Mouse (Mus musculus) kidney, embryonic 15.5 days (tissue): ENCODE results near the gene Ube2h. TPM values are rescaled to one million over a fixed set of nuclear protein-coding genes. Genes with fewer than 3 reads are reported as not detected.
A peak's percentile ranks its signal among the peaks of the same experiment; 100 is the strongest.

Experiments used
- ATAC-seq: fragments of 200-750 bp; cut with Nextera tagmentation; replicated peaks from 2 replicates; pipeline ENCODE4 v1.8.0; 2017; ENCODE audit warnings: moderate TSS enrichment; ENCODE audit not compliant: low FRiP score
- H3K27ac ChIP-seq: fragments of 300-500 bp; sonication (generic); 2 replicates; pipeline ENCODE4 v1.5.1; 2015; ENCODE audit warnings: mild to moderate bottlenecking, inconsistent platforms
- H3K27me3 ChIP-seq: fragments of 300-500 bp; sonication (generic); 2 replicates; pipeline ENCODE4 v1.6.1; 2015; ENCODE audit warnings: inconsistent platforms
- H3K36me3 ChIP-seq: fragments of 300-500 bp; sonication (generic); 2 replicates; pipeline ENCODE4 v1.6.1; 2015; ENCODE audit warnings: inconsistent platforms
- H3K4me1 ChIP-seq: fragments of 300-500 bp; sonication (generic); 2 replicates; pipeline ENCODE4 v1.6.1; 2015; ENCODE audit warnings: inconsistent platforms
- H3K4me2 ChIP-seq: fragments of 300-500 bp; sonication (generic); 2 replicates; pipeline ENCODE4 v1.6.1; 2015; ENCODE audit warnings: moderate library complexity, mild to moderate bottlenecking, inconsistent platforms
- H3K4me3 ChIP-seq: fragments of 300-500 bp; sonication (generic); replicated peaks from 2 replicates; pipeline ENCODE4 v1.5.1; 2015; ENCODE audit warnings: mild to moderate bottlenecking, inconsistent platforms
- H3K9ac ChIP-seq: fragments of 300-500 bp; sonication (generic); 2 replicates; pipeline ENCODE4 v1.6.1; 2015; ENCODE audit warnings: mild to moderate bottlenecking, inconsistent platforms
- H3K9me3 ChIP-seq: fragments of 300-500 bp; sonication (generic); replicated peaks from 2 replicates; pipeline ENCODE4 v1.6.1; 2016; ENCODE audit warnings: inconsistent platforms
- WGBS: fragments of 180-500 bp; shearing (Covaris S2); methylation state at CpG from one replicate; pipeline ENCODE4 v1.1.7; 2015; ENCODE audit warnings: mixed read lengths; 5-methylcytosine and 5-hydroxymethylcytosine counted together
- polyA plus RNA-seq: library from polyadenylated mRNA; unstranded; fragments of >200 nt; fragmentation: Nextera tagmentation; extraction: Ambion mirVana; gene quantifications from 2 replicates; pipeline ENCODE4 v1.2.1, GENCODE M21; 2015

The Ube2h gene
- polyA plus RNA-seq, 1 experiment from 2014 or later, result 50.6 TPM

DNA sequence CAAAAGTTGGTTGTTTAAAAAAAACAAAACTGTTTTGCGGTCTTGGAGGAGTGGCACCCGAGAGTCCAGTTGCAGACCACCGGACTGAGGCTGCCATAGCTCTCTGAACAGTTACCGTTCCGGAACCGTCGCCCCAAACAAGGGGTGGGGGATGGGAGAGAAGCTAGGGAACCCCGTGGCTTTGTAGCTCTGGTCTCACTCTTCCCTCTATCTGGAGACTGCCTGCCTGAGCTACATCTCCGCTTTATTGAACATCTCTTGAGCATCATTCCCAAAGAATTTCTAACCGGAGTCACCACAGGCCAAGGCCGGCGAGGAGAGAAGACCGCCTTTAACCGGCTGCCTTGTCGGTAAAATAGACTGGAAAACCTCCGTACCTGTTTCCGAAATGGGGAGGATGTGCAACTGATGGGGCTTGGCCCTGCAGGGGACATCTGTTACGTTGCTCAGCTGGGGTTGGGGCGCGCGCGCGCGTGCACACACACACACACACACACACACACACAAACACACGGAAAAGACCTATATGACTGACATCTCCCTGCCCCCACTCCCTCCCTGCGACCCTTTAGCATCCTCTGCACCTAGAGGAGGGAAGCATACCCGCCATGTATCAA is 126.2 kb downstream of the Ube2h start:
- Histone ChIP-seq H3K9me3 (0 out of 2 replicates have a peak, but pooled peaks cover 3% of the 10 kb centered on the region), H3K27me3 (peaks cover 89% of the 10 kb centered on the region), H3K9ac (no peak overlapping the region), H3K27ac (no peak overlapping the region), H3K4me2 (peak overlapping the region; percentile 40), H3K36me3 (no peaks in the 10 kb centered on the region), H3K4me1 (peaks cover 58% of the 10 kb centered on the region), H3K4me3 (0 out of 2 replicates have a peak overlapping the region, but pooled peaks have one; percentile 5)
- 2% methylated on average over 27 of the region's 27 CpGs for WGBS
- no peak for ATAC-seq

DNA sequence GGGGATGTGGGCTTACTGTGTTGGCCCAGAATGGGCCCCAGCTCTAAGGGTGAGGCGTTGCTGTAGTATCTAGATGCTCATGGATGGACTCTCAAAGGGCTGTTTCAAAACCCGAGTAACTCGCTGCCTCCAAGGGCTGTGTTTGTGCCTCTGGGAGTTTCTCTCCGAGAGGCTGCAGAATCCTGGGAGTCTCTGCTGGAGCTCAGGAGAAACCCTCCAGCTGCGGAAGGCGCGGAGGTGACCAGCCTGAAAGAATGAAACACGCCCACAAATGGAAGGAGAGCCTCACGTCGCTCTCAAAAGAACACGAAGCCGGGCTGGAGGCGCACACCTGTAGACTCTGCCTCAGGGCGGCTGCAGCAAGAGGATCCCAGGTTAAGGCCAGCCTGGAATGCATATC is 127.0 kb downstream of the Ube2h start:
- H3K27ac ChIP-seq, result no peak overlapping the region
- no peak overlapping the region for H3K4me2 ChIP-seq
- H3K4me1 ChIP-seq, result peaks cover 66% of the 10 kb centered on the region
- no peak overlapping the region for H3K9ac ChIP-seq
- 2% methylated on average over 14 of the region's 14 CpGs for WGBS
- H3K4me3 ChIP-seq, result 0 out of 2 replicates have a peak overlapping the region, but pooled peaks have one; percentile 2
- H3K27me3 ChIP-seq, result peaks cover 97% of the 10 kb centered on the region
- ATAC-seq, result no peak
- H3K36me3 ChIP-seq, result no peaks in the 10 kb centered on the region
- 0 out of 2 replicates have a peak, but pooled peaks cover 3% of the 10 kb centered on the region for H3K9me3 ChIP-seq

GRCm38 (mm10) chr6:30176496-30176895 is 127.8 kb downstream of the Ube2h start:
- H3K27ac ChIP-seq, result no peak overlapping the region
- H3K9ac ChIP-seq, result no peak overlapping the region
- H3K4me3 ChIP-seq, result peak overlapping the region; percentile 52; the same call in 1 of the 2 replicates
- 0 out of 2 replicates have a peak, but pooled peaks cover 3% of the 10 kb centered on the region for H3K9me3 ChIP-seq
- H3K4me1 ChIP-seq, result peaks cover 75% of the 10 kb centered on the region
- H3K4me2 ChIP-seq, result peak overlapping the region; percentile 69
- H3K27me3 ChIP-seq, result peaks cover 98% of the 10 kb centered on the region
- 6% methylated on average over 12 of the region's 12 CpGs for WGBS
- ATAC-seq, result no peak
- no peaks in the 10 kb centered on the region for H3K36me3 ChIP-seq

GRCm38 (mm10) chr6:30175918-30176421 is 128.4 kb downstream of the Ube2h start:
- H3K4me2 ChIP-seq, result peak overlapping the region; percentile 69
- peaks cover 98% of the 10 kb centered on the region for H3K27me3 ChIP-seq
- no peaks in the 10 kb centered on the region for H3K36me3 ChIP-seq
- peaks cover 80% of the 10 kb centered on the region for H3K4me1 ChIP-seq
- H3K4me3 ChIP-seq, result peak overlapping the region; percentile 52
- no peak overlapping the region for H3K27ac ChIP-seq
- WGBS, result under 1% methylated on average over 27 of the region's 28 CpGs
- H3K9me3 ChIP-seq, result 0 out of 2 replicates have a peak, but pooled peaks cover 3% of the 10 kb centered on the region
- H3K9ac ChIP-seq, result 0 out of 2 replicates have a peak overlapping the region, but pooled peaks have one; percentile 8
- no peak for ATAC-seq

- Histone ChIP-seq H3K4me1 (peaks cover 80% of the 10 kb centered on the region), H3K36me3 (no peaks in the 10 kb centered on the region), H3K27me3 (peaks cover 98% of the 10 kb centered on the region), H3K4me2 (peak overlapping the region; percentile 69), H3K9me3 (0 out of 2 replicates have a peak, but pooled peaks cover 3% of the 10 kb centered on the region), H3K9ac (0 out of 2 replicates have a peak overlapping the region, but pooled peaks have one; percentile 8), H3K27ac (no peak overlapping the region), H3K4me3 (peak overlapping the region; percentile 52)
- WGBS, result 1% methylated on average over 45 of the region's 45 CpGs
- ATAC-seq, result no peak
Measured at GRCm38 (mm10) chr6:30175225-30175917, 129.0 kb downstream of the Ube2h start.

- H3K27ac ChIP-seq, result peak overlapping the region; percentile 5; the same call in 1 of the 2 replicates
- H3K4me2 ChIP-seq, result peak overlapping the region; percentile 69
- no peaks in the 10 kb centered on the region for H3K36me3 ChIP-seq
- H3K4me1 ChIP-seq, result peaks cover 81% of the 10 kb centered on the region
- H3K4me3 ChIP-seq, result peak overlapping the region; percentile 52
- under 1% methylated on average over 33 of the region's 33 CpGs for WGBS
- 0 out of 2 replicates have a peak, but pooled peaks cover 3% of the 10 kb centered on the region for H3K9me3 ChIP-seq
- ATAC-seq, result no peak; the same call in 1 of the 2 replicates
- peak overlapping the region; percentile 39; the same call in 1 of the 2 replicates for H3K9ac ChIP-seq
- H3K27me3 ChIP-seq, result peaks cover 98% of the 10 kb centered on the region
Measured at GRCm38 (mm10) chr6:30174461-30175224, 129.7 kb downstream of the Ube2h start.

GRCm38 (mm10) chr6:30173551-30174460 is 130.5 kb downstream of the Ube2h start:
- H3K9ac ChIP-seq, result peak overlapping the region; percentile 39
- WGBS, result under 1% methylated on average over 80 of the region's 80 CpGs
- peaks cover 85% of the 10 kb centered on the region for H3K4me1 ChIP-seq

DNA sequence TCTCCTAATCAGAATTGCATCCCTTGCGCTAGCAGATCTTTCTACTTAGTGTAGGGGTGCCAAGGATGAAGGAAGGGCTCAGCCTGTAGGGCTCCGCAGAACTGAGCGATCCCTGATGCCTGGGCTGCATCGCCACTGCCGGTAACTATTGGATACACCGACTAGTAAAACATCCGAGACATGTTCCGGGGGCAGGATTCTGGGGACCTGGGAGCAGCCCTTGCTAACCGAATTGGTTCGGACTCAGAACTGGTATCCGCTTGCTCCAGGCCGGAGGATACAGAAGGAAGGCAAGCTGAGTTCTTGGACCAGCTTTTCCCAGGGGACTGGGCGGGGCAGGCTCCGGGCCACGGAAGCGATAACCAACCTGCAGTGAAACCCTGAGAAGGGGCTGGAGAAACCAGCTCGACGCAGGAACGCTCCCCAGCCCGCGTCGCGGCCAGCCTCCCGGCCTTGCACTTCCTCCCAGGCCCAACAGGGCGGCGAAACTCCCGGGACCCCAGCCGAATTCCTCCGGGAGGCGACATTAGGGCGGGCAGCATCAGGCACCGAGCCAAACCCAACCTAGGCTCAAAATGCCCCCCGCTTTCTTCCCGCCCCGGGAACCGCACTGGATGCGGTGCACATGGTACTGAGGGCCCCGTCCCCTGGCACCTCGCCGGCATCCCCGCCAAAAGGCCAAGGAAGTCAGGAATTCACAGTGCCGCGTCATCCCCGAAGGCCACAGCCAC is 131.4 kb downstream of the Ube2h start:
- Histone ChIP-seq H3K27ac (peak overlapping the region; percentile 66), H3K27me3 (peaks cover 91% of the 10 kb centered on the region), H3K4me1 (peaks cover 88% of the 10 kb centered on the region), H3K4me3 (peak overlapping the region; percentile 52), H3K4me2 (peak overlapping the region; percentile 69), H3K9ac (peak overlapping the region; percentile 39), H3K9me3 (no peaks in the 10 kb centered on the region), H3K36me3 (no peaks in the 10 kb centered on the region)
- ATAC-seq, result peak; percentile 1; the same call in 1 of the 2 replicates
- WGBS, result 1% methylated on average over 44 of the region's 44 CpGs

More at GRCm38 (mm10) chr6:30173551-30174460, 130.5 kb downstream of the Ube2h start:
- peak overlapping the region; percentile 69 for H3K4me2 ChIP-seq
- peak overlapping the region; percentile 66 for H3K27ac ChIP-seq
- 0 out of 2 replicates have a peak, but pooled peaks cover 2% of the 10 kb centered on the region for H3K9me3 ChIP-seq
- peak; percentile 55 for ATAC-seq
- H3K36me3 ChIP-seq, result no peaks in the 10 kb centered on the region
- peak overlapping the region; percentile 52 for H3K4me3 ChIP-seq
- peaks cover 98% of the 10 kb centered on the region for H3K27me3 ChIP-seq

GRCm38 (mm10) chr6:30172441-30172819 is 131.9 kb downstream of the Ube2h start:
- H3K9ac ChIP-seq, result no peak overlapping the region
- peaks cover 87% of the 10 kb centered on the region for H3K27me3 ChIP-seq
- ATAC-seq, result no peak
- peak overlapping the region; percentile 52 for H3K4me3 ChIP-seq
- peak overlapping the region; percentile 69 for H3K4me2 ChIP-seq
- H3K9me3 ChIP-seq, result no peaks in the 10 kb centered on the region
- no peak overlapping the region for H3K27ac ChIP-seq
- H3K36me3 ChIP-seq, result no peaks in the 10 kb centered on the region
- H3K4me1 ChIP-seq, result peaks cover 90% of the 10 kb centered on the region
- 8% methylated on average over 8 of the region's 8 CpGs for WGBS

GRCm38 (mm10) chr6:30171967-30172366 is 132.4 kb downstream of the Ube2h start:
- peak overlapping the region; percentile 69; the same call in 1 of the 2 replicates for H3K4me2 ChIP-seq
- no peaks in the 10 kb centered on the region for H3K36me3 ChIP-seq
- H3K4me1 ChIP-seq, result peaks cover 91% of the 10 kb centered on the region
- no peak overlapping the region for H3K9ac ChIP-seq
- 22% methylated on average over 10 of the region's 10 CpGs for whole genome bisulfite sequencing
- peak overlapping the region; percentile 52; the same call in 1 of the 2 replicates for H3K4me3 ChIP-seq
- H3K27ac ChIP-seq, result no peak overlapping the region
- no peak for ATAC-seq
- H3K27me3 ChIP-seq, result peaks cover 82% of the 10 kb centered on the region
- no peaks in the 10 kb centered on the region for H3K9me3 ChIP-seq
